Mouse (Mus musculus) neural tube, embryonic 14.5 days (tissue): ENCODE results near the gene Ehbp1. TPM values are rescaled to one million over a fixed set of nuclear protein-coding genes. Genes with fewer than 3 reads are reported as not detected.
A peak's percentile ranks its signal among the peaks of the same experiment; 100 is the strongest.

Experiments
- ATAC-seq: fragments of 200-750 bp; cut with Nextera tagmentation; 2 replicates; pipeline ENCODE4 v1.8.0; 2017; ENCODE audit warnings: low read depth, mild to moderate bottlenecking, moderate TSS enrichment, moderate library complexity
- H3K27ac ChIP-seq: fragments of 300-500 bp; sonication (generic); 2 replicates; pipeline ENCODE4 v1.5.1; 2014; ENCODE audit warnings: low read depth, mild to moderate bottlenecking, control low read depth, low read length, moderate library complexity, mixed read lengths
- H3K27me3 ChIP-seq: fragments of 300-500 bp; sonication (generic); 2 replicates; pipeline ENCODE4 v1.6.1; 2014; ENCODE audit warnings: low read length; ENCODE audit not compliant: control insufficient read depth, insufficient read depth
- H3K36me3 ChIP-seq: fragments of 300-500 bp; sonication (generic); 2 replicates; pipeline ENCODE4 v1.6.1; 2014; ENCODE audit warnings: low read length, mixed read lengths; ENCODE audit not compliant: control insufficient read depth, insufficient read depth
- H3K4me1 ChIP-seq: fragments of 300-500 bp; sonication (generic); 2 replicates; pipeline ENCODE4 v1.6.1; 2014; ENCODE audit warnings: low read length; ENCODE audit not compliant: control insufficient read depth, insufficient read depth
- H3K4me2 ChIP-seq: fragments of 300-500 bp; sonication (generic); 2 replicates; pipeline ENCODE4 v1.6.1; 2014; ENCODE audit warnings: mild to moderate bottlenecking, low read depth, low read length, control low read depth
- H3K4me3 ChIP-seq: fragments of 300-500 bp; sonication (generic); 2 replicates; pipeline ENCODE4 v1.5.1; 2014; ENCODE audit warnings: low read depth, low read length, control low read depth, mixed read lengths
- H3K9ac ChIP-seq: fragments of 300-500 bp; sonication (generic); replicated peaks from 2 replicates; pipeline ENCODE4 v1.6.1; 2014; ENCODE audit warnings: low read depth, mild to moderate bottlenecking, control low read depth, low read length, mixed read lengths
- H3K9me3 ChIP-seq: fragments of 300-500 bp; sonication (generic); 2 replicates; pipeline ENCODE4 v1.6.1; 2016; ENCODE audit warnings: low read length; ENCODE audit not compliant: control insufficient read depth
- WGBS: fragments of 180-500 bp; shearing (Covaris S2); extraction: QIAGEN DNeasy Blood & Tissue Kit; methylation state at CpG from one replicate; pipeline ENCODE4 v1.1.7; 2014; 5-methylcytosine and 5-hydroxymethylcytosine counted together
- polyA plus RNA-seq: library from polyadenylated mRNA; unstranded; fragments of >200 nt; fragmentation: Nextera tagmentation; extraction: Ambion mirVana; gene quantifications from 2 replicates; pipeline ENCODE4 v1.2.1, GENCODE M21; 2014

Gene Ehbp1
- polyA plus RNA-seq, 1 experiment from 2014 or later: 35.2 TPM

DNA sequence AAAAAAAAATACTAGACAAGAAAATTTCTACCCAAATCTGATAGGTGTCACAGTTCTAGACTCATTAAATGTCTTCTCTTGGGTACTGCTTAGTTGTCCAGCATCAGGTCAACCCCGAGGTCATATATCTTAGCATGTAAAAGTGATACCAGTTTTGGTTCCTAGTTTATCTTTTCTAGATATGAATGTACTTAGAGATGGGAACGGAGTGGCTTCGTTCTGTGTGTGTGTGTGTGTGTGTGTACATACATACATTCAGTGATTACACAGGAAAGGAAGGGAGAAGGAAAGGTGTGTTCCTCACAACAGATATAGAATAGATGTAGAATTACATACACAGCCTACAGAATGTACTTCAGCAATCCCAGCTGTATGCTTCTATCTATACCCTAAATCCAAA lies 308.5 kb downstream of the Ehbp1 start:
- Histone ChIP-seq H3K4me2 (no peak overlapping the region), H3K4me1 (no peaks in the 10 kb centered on the region), H3K36me3 (no peaks in the 10 kb centered on the region), H3K27me3 (no peaks in the 10 kb centered on the region), H3K4me3 (no peak overlapping the region), H3K27ac (no peak overlapping the region), H3K9me3 (no peaks in the 10 kb centered on the region), H3K9ac (no peak overlapping the region)
- ATAC-seq: no peak
- WGBS: 97% methylated on average over 3 of the region's 3 CpGs

DNA sequence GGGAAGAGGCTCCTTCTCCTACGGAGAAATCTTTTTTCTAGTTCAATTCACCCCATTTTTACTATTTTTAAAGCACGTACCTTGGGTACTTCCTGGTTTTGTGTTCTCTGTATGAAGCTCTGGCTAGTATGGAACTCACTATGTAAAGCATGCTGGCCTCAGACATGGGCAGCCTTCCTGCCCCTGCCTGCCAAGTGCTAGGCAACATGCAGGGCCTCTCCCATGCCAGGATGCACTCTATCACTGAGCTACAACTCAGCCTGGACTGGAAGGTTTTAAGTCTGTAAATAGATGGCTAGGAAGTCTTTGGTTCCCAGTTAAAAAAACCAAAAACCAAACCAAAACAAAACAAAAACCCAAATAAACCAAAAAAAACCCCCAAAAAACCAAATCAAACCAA lies 321.5 kb downstream of the Ehbp1 start:
- Histone ChIP-seq H3K36me3 (no peaks in the 10 kb centered on the region), H3K9me3 (no peaks in the 10 kb centered on the region), H3K4me3 (no peak overlapping the region), H3K27me3 (no peaks in the 10 kb centered on the region), H3K4me1 (no peaks in the 10 kb centered on the region), H3K27ac (no peak overlapping the region), H3K4me2 (no peak overlapping the region), H3K9ac (no peak overlapping the region)
- ATAC-seq: no peak
- 91% methylated on average over 2 of the region's 2 CpGs for WGBS

DNA sequence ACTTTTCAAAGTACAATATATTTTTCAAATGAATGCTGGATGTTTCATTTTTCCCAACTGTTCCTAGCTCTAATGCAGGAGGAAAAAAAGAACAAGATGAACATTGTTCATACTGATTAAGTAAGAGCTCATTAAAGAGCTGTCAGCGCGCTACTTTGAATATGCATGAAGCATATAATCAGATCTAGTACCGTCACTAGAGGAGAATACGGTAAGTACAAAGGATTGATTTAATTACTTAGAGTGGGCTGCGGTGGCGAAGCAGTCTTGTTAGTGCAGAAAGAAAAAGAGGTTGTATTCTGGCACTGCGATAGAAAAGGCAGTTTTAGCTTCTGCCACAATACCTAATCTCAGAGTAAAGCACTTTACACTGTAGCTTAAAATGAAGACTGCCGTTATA lies 324.6 kb downstream of the Ehbp1 start:
- Histone ChIP-seq H3K27ac (no peak overlapping the region), H3K4me1 (no peaks in the 10 kb centered on the region), H3K36me3 (no peaks in the 10 kb centered on the region), H3K4me3 (no peak overlapping the region), H3K4me2 (no peak overlapping the region), H3K9me3 (no peaks in the 10 kb centered on the region), H3K27me3 (no peaks in the 10 kb centered on the region), H3K9ac (no peak overlapping the region)
- peak; percentile 56; the same call in 1 of the 2 replicates for ATAC-seq
- 28% methylated on average over 8 of the region's 8 CpGs for WGBS

DNA sequence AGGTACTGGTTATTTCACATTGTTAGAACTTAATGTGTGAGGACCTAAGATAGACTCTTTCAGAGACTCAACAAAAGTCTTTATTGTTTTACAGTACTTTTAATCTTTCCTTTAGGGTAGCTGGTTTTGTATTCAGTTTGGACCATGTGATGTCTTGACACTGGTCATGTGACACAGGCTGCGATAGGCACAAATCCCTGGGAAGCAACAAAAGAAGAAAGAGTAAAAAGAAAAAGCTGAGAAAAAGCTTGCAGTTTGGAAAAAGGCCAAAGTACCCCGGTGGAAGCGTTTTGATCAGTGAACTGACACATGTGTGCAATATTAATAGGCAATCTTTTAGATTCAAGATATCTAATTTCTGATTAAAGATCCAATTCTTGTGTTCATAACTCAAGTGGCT lies 325.8 kb downstream of the Ehbp1 start:
- 48% methylated on average over 3 of the region's 3 CpGs for WGBS
- Histone ChIP-seq H3K4me1 (no peaks in the 10 kb centered on the region), H3K4me2 (no peak overlapping the region), H3K27ac (no peak overlapping the region), H3K9ac (no peak overlapping the region), H3K9me3 (no peaks in the 10 kb centered on the region), H3K36me3 (no peaks in the 10 kb centered on the region), H3K27me3 (peaks cover 1% of the 10 kb centered on the region), H3K4me3 (no peak overlapping the region)
- no peak for ATAC-seq

DNA sequence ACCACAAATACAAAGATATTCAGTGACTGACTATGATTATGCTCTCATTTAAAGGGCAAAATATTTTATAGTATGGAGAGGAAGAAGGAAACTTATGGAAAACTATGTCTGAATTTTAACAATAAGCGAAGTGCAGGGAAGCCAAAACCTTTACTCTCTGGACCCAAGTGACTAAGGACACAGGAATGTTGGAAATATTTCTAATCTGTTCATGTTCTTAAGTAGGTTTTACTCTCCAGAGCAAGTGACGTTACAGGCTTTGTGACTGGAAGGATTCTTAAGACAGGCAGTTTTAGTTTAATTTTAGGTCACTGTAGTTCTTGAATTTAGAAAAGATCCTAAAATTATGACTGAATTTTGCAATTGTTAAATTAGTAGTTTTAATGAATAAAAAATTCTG lies 333.3 kb downstream of the Ehbp1 start:
- 21% methylated on average over 2 of the region's 2 CpGs for WGBS
- Histone ChIP-seq H3K27me3 (peaks cover 63% of the 10 kb centered on the region), H3K36me3 (no peaks in the 10 kb centered on the region), H3K27ac (no peak overlapping the region), H3K4me3 (no peak overlapping the region), H3K9ac (no peak overlapping the region), H3K9me3 (no peaks in the 10 kb centered on the region), H3K4me1 (no peaks in the 10 kb centered on the region), H3K4me2 (no peak overlapping the region)
- no peak for ATAC-seq

DNA sequence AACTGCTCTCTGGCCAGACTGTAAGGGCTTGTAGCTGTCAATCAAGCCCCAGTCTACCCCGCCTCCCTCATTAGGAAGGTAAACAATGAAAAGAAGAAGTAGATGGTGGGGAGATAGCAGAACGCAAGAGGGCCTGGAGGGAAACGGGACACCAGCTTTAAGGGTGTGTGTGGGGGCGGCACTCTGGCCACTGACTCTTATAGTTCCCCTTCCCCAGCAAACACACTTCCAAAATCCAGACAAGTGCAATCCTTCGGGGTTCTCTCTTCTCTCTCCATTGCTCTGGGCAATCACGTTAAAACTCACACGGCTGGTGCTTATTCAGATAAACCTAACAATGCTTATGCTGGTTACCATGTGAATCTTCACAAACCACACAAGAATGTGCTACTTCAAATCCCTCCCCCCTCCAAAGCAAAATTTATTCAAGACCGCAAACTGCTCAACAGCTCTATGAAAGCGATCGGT lies 333.9 kb downstream of the Ehbp1 start:
- no peak for ATAC-seq
- Histone ChIP-seq H3K4me2 (no peak overlapping the region), H3K27me3 (peaks cover 65% of the 10 kb centered on the region), H3K4me3 (no peak overlapping the region), H3K36me3 (no peaks in the 10 kb centered on the region), H3K4me1 (no peaks in the 10 kb centered on the region), H3K9me3 (no peaks in the 10 kb centered on the region), H3K9ac (no peak overlapping the region), H3K27ac (no peak overlapping the region)
- WGBS: 5% methylated on average over 10 of the region's 10 CpGs

DNA sequence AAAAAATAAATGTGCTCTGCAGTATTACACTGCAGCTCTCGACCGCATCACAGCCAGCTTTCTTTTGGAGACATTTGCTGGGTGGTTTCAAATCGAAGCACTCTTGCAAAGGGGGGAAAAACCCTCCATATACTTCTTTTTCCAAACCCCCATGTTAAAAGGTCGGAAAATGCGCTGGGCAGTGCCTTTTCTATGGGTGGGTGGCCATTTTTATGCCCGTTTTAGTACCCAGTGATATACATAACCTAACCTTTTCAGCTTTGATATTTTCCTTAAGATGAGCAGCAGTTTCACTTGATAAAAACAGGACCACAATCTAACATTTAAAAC lies 334.3 kb downstream of the Ehbp1 start:
- Histone ChIP-seq H3K27me3 (peaks cover 65% of the 10 kb centered on the region), H3K4me1 (no peaks in the 10 kb centered on the region), H3K9me3 (no peaks in the 10 kb centered on the region), H3K27ac (no peak overlapping the region), H3K4me2 (no peak overlapping the region), H3K9ac (no peak overlapping the region), H3K36me3 (no peaks in the 10 kb centered on the region), H3K4me3 (no peak overlapping the region)
- 5% methylated on average over 6 of the region's 6 CpGs for WGBS
- no peak for ATAC-seq

DNA sequence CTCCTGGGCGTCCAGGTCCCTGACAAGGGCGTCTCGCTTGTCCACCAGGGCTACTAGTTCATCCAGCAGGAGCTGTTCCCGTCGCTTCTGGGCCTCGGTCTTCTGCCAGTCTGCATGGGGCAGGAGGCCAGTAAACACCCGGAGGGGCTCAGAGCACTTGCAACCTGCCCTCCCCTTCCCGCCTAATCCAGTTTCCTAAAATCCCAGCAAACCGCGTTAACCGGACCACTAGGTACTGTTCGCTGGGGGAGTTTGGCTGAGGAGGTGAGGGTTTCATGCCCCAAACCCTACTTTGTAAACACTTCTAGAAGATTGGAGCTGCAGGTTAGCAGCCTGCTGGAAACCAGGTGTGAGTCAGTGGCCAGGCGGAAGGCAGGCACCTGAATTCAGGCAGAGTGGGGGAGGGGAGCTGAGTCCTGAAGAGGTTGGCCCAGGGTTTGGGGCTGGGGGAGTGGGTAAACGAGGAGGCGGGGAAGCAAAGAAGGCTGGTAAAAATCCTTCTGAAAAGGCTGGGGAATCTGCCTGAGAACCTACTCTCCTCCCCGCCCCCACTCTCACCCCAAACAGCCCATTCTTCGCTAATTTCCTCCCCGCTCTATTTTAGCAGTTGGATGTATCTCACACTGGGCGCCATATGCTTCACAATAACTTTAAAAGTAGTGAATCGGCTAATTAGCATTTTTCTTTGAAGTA lies 334.9 kb downstream of the Ehbp1 start:
- H3K4me1 ChIP-seq: no peaks in the 10 kb centered on the region
- peaks cover 68% of the 10 kb centered on the region for H3K27me3 ChIP-seq
- H3K27ac ChIP-seq: no peak overlapping the region
- H3K9ac ChIP-seq: no peak overlapping the region
- no peak overlapping the region for H3K4me3 ChIP-seq
- no peak for ATAC-seq
- H3K4me2 ChIP-seq: no peak overlapping the region
- no peaks in the 10 kb centered on the region for H3K36me3 ChIP-seq
- no peaks in the 10 kb centered on the region for H3K9me3 ChIP-seq
- WGBS: 11% methylated on average over 20 of the region's 20 CpGs

DNA sequence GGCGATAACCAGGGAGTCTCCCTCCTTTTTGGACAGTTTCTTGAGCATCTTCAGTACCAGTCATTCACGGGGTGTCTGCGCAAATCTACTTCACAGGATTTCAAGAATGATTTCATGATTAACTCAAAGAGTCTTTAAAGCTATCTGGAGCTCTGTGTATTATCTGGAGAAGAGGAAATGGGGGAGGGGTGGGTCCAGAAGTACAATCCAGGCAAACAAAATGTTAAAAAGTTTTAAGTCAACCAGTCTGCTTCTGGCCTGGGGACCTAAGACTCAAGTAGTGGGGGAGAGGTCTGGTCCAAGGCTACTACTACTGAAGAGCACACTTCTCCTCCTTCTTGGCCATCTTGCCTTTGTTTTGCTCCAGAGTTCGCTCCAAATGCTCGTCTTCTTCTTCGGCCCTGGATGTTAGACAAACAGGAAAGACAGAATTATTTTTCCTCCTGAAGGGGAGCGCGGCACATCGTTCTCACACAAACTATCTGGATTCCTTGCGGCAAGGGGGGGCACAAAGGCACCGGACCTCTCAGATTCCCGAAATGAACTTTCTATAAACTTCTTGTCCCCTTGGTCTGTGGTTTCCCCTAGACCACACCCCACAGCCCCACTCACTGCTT lies 335.5 kb downstream of the Ehbp1 start:
- H3K27ac ChIP-seq: no peak overlapping the region
- no peak overlapping the region for H3K9ac ChIP-seq
- ATAC-seq: no peak

More for the DNA sequence above, 335.5 kb downstream of the Ehbp1 start:
- Histone ChIP-seq H3K4me2 (no peak overlapping the region), H3K36me3 (no peaks in the 10 kb centered on the region), H3K9me3 (no peaks in the 10 kb centered on the region), H3K4me3 (no peak overlapping the region), H3K4me1 (peaks cover 4% of the 10 kb centered on the region; the same call in 1 of the 2 replicates), H3K27me3 (peaks cover 73% of the 10 kb centered on the region)
- WGBS: 34% methylated on average over 12 of the region's 12 CpGs
